Mouse (Mus musculus) megakaryocyte-erythroid progenitor cell, adult 5-6 weeks (primary cell): ENCODE data around the gene Ly6c2. TPM values are rescaled to one million over a fixed set of nuclear protein-coding genes. Genes with fewer than 3 reads are reported as not detected.
"Not testable (repeated sequence)": the region's sequence is repeated elsewhere in the genome, so short reads cannot be mapped to it uniquely, and the experiment has no call there.

Source experiments
- ATAC-seq: replicated peaks from 2 replicates; pipeline ENCODE4 v1.8.0; 2016; ENCODE audit warnings: mild to moderate bottlenecking, inconsistent platforms; ENCODE audit not compliant: severe bottlenecking, poor library complexity, low FRiP score, low TSS enrichment
- total RNA-seq, 2 experiments: library from RNA; stranded (forward) in 1 of 2; stranded (reverse) in 1 of 2; fragments of 200-1000, 215-1000 nt in 1 of 2; fragments of >200 nt in 1 of 2; fragmentation: Nextera tagmentation in 1 of 2; gene quantifications; 2 replicates each; pipeline ENCODE4 v1.2.3; 2014 to 2017

Gene Ly6c2
- total RNA-seq (2014; fragmentation: Nextera tagmentation), result 21.0 TPM in 1 of 2 replicates, not detected in the other
- total RNA-seq (2017), result 0.14 TPM in 1 of 2 replicates, not detected in the other

DNA sequence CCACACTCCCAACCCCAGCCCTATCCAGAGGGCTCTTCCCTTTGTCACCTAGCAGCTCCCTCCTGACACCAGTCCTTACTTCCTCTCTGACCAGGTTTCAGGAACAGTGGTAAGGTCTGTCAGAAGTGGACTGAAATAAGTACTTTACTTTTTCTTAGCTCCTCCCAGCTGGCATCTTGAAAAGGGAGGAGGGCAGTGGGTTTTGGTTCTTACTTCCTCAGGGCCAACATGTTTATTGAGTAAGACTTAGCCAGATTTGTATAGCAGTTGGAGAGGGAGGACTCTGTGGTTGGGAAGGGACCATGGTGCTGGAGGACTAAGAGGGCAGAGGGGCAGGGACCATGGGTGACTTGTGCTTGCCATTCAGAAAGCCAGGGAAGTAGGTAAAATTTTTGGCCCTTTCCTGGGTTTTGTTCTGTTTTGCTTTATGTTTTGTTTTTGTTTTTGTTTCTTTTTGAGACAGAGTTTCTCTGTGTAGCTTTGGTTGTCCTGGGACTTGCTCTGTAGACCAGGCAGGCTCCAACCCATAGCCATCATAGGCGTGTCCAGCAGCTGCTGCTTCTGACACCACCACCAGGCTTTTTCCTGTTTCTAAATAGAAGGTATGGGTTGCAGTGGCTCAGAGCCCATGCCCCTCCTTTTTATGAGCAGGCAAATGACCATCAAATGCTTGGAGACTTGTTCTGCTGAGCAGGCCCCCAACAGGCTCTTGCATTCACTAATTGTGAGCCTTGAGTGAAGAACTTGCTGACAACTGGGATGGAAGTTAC, at the start of gene Ly6c2:
Ly6c2 (minus strand) TSS at position 110 of the 770 bp plus-strand sequence.
- not testable (repeated sequence) for ATAC-seq

DNA sequence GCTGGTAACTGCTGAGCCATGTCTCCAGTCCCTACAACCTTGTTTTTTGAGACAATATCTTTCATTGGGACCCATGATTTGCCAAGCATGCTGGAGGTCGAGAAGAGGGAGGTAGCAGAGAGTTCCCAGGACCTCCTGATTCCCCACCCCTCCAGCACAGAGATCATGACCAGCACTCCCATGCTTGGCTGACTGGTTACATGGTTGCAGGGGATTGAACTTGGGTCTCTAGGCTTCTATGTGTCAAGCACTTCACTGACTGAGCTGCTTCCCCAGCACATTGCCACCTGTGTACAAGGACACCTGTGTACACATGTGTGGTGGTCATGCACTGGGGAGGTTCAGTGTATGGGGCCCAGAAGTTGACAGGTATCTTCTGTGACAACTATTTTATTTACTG, 45.9 kb upstream of the Ly6c2 start:
- ATAC-seq, result no peak

DNA sequence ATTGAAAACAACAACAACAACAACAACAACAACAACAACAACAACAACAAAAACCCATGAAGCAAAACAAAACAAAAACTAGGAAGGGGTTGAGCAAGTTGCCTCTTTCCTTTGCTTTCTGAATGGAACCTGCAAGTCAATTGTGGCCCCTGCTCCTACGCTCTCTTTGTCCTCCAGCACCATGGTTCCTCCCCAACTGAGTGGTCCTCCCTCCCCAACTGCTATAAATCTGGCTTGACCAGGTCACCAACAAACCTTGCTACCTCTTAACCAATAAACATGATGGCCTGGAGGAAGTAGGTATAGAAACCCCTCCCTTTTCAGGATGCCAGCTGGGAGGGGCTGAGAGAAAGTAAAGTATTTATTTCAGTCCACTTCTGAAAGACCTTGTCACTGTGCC, 43.2 kb upstream of the Ly6c2 start, which contains the start of gene Ly6g:
Ly6g (plus strand) TSS at position 301 of the 400 bp plus-strand sequence.
- ATAC-seq, result no peak

DNA sequence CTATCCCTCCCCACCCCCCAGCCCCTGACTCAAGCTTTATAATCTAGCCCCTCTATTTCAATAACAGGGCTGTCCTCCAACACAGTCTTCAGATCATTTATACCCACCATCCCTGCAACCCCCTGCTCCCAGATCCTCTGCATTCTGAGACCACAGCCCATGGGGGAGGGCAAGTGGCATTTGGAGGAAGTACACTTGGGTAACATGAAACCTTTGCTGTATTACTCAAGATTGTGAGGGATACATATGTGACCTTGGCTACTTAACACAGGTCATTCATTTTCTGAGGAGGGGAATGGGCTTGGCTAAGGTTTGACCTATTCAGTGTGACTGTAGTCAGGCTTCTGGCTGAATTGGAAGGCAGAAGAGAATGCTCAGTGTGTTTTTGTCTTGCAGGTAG, 41.3 kb upstream of the Ly6c2 start:
- ATAC-seq, result no peak

DNA sequence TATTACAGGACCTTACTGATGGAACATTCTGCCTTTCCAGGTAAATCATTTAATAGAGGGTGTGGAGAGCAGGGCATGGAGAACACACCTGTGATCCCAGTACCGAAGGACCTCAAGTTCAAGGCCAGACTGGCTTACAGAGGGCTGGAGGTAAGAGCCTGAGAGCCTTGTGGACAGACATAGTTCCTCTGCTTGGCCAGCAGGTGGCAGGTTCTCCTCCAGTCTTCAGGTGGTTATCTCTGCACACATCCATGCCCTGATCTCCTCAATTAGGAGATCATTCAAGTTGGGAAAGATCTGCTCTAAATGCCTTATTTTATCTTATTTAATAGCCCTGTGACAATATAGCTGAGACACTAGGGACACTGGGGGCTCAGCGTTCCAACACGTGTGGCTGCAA, 32.0 kb upstream of the Ly6c2 start:
- peak; percentile 68; the same call in 1 of the 2 replicates for ATAC-seq

DNA sequence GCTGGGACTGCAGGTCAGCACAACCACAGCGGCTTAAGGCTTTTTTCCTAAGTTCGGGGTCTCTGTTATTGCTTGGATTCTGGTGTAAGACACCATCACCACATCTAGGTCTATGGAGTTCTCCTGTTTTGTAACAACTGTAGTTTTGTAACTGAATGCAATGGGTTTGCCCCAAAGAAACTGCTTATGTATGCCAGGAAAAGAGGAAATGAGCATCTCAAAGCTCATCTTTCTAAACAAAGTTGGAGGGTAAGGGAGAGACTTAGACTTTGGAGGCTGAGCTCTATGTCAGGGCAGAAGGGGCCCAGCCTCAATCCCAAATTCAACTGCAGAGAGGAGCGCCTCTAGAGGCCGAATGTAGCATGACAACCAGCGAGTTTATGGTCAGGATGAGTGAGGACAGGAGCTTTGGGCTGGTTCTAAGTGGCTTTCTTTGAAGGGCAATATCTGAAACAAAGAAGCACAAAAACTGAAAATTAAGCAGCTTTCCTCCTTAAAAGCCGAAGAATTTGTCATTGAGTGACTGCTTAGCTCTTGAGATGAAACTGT, 30.1 kb upstream of the Ly6c2 start:
- ATAC-seq, result not testable (repeated sequence)

DNA sequence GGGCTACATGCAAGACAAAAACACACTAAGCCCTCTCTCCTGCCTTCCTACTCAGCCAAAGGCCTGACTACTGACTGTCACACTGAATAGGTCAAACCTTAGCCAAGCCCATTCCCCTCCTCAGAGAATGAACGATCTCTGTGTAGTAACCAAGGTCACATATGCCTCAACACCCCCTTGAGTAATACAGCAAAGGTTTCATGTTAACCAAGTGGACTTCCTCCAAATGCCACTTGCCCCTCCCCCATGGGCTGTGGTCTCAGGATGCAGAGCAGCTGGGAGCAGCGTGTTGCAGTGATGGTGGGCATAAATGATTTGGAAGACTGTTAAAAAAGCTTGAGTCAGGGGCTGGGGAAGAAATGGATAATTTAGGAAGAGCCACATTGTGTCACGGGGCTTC, 26.0 kb upstream of the Ly6c2 start:
- ATAC-seq, result not testable (repeated sequence)

DNA sequence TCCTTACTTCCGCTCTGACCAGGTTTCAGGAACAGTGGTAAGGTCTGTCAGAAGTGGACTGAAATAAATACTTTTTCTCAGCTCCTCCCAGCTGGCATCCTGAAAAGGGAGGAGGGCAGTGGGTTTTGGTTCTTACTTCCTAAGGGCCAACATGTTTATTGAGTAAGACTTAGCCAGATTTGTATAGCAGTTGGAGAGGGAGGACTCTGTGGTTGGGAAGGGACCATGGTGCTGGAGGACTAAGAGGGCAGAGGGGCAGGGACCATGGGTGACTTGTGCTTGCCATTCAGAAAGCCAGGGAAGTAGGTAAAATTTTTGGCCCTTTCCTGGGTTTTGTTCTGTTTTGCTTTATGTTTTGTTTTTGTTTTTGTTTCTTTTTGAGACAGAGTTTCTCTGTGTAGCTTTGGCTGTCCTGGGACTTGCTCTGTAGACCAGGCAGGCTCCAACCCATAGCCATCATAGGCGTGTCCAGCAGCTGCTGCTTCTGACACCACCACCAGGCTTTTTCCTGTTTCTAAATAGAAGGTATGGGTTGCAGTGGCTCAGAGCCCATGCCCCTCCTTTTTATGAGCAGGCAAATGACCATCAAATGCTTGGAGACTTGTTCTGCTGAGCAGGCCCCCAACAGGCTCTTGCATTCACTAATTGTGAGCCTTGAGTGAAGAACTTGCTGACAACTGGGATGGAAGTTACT, 23.5 kb upstream of the Ly6c2 start:
- not testable (repeated sequence) for ATAC-seq

DNA sequence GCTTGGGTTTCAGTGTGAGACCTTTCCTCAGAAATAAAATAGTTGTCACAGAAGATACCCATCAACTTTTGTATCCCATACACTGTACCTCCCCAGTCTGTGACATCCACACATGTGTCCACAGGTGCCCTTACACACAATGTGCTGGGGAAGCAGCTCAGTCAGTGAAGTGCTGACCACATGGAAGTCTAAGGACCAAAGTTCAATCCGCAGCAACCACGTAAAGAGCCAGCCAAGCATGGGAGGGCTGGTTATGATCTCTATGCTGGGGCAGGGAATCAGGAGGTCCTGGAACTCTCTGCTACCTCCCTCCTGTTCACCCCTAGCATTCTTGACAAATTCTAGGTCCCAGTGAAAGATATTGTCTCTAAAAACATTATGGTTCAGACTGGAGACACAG, 20.6 kb upstream of the Ly6c2 start:
- not testable (repeated sequence) for ATAC-seq

DNA sequence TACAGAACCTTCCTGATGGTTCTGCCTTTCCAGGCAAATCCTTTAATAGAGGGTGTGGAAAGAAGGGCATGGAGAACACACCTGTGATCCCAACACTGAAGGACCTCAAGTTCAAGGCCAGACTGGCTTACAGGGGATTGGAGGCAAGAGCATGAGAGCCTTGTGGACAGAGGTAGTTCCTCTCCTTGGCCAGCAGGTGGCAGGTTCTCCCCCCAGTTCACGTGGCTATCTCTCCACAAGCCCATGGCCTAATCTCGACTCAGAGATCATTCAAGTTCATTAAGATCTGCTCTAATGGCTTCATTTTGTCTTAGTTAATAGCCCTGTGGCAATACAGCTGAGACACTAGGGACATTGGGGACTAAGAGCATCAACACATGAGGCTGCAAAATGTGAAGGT, 8.3 kb upstream of the Ly6c2 start:
- peak; percentile 75 for ATAC-seq

DNA sequence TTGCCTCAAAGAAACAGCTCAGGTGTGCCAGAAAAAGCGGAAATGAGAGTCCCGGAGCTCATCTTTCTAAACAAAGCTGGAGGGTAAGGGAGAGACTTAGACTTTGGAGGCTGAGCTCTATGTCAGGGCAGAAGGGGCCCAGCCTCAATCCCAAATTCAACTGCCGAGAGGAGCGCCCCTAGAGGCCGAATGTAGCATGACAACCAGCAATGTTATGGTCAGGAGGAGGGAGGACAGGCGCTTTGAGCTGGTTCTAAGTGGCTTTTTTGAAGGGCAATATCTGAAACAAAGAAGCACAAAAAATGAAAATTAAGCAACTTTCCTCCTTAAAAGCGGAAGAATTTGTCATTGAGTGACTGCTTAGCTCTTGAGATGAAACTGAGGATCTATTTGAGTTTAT, 7.0 kb upstream of the Ly6c2 start:
- not testable (repeated sequence) for ATAC-seq

DNA sequence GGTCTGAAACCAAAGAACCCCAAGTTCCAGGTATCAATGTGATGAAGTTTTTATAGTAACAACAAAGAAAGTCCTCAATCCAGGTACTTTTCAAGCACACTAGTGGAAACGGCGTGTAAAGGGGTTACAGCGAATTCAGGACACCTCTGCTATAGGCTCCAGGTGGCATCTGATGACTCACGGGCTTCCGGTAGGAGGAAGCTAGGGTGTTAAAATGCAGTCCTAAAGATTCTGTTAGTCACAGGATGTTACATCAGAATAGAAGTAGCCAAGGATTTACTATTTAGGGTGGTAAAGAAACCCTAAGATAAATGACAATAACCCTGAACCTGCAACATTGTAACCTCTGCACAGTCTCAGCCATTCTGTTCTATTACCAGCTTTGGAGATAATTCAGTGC, 5.7 kb upstream of the Ly6c2 start:
- not testable (repeated sequence) for ATAC-seq

DNA sequence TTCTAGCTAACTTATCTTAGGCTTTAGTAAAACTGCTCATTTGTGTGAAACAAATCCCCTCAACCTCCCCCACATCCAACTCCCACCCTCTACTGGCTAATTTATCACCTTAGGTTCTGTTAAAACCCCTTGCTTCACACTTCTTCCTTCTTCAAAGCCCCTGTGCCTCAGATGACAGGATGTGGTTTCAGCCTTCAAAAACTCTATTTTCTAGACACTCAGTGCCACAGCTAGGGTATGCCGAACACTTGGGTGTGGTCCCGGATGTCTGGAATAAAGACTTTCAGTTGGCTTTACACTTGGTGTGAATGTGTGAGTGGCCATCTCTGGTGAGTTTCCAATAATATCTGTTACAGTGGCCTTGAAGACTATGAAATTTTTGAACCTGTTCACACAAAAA, 4.8 kb upstream of the Ly6c2 start:
- ATAC-seq, result no peak

DNA sequence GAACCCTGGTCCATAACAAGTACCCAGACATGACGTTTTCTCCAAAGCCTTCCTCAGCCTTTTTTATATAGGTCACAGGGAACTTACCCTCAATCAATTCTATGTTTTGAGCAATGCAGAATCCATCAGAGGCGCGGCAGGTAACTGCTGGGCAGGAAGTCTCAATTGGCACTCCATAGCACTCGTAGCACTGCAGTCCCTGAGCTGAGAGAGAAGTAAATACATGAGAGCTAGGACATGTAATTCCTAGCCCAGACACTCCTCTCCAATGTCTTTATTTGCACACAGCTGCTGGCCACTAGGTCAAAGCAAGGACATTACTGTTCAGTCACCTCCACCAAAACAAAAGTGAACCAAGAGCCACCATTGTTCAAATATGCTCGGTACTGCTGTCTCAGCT, 1.3 kb downstream of the Ly6c2 start:
- not testable (repeated sequence) for ATAC-seq

DNA sequence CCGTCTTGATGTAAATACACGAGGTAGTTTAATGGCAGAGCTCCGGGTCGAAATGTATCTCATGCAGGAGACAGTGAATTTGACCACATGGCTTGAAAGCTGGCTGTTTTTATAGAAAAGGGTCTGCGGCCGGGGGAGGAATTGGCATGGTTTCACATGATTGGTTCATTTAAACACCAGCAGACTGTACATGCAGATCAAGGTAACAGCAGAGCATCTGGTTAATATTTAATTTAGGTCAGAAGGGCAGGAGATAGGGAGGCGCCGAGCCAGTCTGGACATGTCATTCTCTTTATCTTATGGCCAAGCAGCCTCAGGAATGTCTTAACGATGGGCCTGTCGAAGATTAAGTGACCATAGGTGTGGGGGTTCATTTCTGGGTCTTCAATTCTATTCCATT, 12.5 kb downstream of the Ly6c2 start:
- no peak for ATAC-seq

DNA sequence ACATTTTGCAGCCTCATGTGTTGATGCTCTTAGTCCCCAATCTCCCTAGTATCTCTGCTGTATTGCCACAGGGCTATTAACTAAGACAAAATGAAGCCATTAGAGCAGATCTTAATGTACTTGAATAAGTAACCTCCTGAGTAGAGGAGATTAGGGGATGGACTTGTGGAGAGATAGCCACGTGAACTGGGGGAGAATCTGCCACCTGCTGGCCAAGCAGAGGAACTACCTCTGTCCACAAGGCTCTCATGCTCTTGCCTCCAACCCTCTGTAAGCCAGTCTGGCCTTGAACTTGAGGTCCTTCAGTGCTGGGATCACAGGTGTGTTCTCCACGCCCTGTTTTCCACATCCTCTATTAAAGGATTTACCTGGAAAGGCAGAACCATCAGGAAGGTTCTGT, 23.7 kb downstream of the Ly6c2 start:
- not testable (repeated sequence) for ATAC-seq

DNA sequence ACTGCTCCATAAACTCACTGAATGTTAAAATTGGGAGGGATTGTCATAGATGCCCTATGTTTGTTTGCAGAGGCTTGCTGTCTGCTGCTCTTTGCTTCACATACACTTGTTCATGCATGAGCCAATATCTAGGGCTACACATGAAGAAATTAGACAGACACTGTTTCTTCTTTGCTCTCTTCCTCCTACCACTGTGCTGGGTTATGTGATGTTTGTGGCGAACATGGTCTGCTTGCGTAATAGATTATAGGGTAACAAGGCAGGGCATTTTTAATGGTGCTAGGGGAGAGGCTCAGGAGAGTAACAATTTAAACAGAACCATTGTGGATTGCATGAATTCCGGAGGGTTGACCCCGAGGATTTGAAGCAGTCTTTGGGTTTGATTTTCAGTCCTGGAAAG, 41.8 kb downstream of the Ly6c2 start:
- no peak for ATAC-seq

DNA sequence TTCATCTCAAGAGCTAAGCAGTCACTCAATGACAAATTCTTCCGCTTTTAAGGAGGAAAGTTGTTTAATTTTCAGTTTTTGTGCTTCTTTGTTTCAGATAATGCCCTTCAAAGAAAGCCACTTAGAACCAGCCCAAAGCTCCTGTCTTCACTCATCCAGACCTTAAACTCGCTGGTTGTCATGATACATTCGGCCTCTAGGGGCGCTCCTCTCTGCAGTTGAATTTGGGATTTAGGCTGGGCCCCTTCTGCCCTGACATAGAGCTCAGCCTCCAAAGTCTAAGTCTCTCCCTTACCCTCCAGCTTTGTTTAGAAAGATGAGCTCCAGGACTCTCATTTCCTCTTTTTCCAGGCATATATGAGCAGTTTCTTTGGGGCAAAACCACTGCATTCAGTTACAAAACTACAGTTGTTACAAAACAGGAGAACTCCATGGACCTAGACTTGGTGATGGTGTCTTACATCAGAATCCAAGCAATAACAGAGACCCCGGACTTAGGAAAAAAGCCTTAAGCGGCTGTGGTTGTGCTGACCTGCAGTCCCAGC, 49.7 kb downstream of the Ly6c2 start:
- ATAC-seq, result not testable (repeated sequence)

DNA sequence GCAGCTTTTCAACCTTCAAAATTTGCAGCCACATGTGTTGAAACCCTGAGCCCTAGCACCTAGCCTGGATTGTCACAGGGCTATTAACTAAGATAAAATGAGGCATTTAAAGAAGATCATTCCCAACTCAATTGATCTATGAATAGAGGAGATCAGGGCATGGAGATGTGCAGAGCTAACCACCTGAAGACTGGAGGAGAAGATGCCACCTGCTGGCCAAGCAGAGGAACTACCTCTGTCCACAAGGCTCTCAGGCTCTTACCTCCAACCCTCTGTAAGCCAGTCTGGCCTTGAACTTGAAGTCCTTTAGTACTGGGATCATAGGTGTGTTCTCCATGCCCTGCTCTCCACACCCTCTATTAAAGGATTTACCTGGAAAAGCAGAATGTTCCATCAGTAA, 51.3 kb downstream of the Ly6c2 start:
- peak; percentile 63; the same call in 1 of the 2 replicates for ATAC-seq
